Mouse (Mus musculus) lung, postnatal 4 days (tissue): ENCODE results near the gene Evi5.

ENCODE experiments used
- DNase-seq, 2 experiments: peaks; one replicate each; pipeline ENCODE4 v3.0.0; 2021

Gene Evi5

DNA sequence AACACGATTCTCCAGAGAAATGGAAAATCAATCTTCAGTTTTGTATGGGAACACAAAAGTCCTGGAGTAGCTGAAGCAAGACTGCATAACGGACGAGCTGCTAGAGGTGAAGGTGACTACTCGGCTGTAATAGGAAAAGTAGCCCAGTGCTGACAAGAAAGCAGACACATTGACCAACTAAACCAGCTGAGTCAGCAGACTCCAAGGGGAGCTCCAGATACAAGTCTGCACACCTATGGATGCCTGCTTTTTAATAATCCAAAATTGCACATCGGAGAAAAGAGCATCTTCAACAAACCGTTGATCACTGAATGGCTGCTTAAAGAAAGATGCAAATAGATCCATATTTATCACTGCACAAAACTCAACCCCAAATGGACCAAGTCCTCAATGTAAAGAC, 76.6 kb downstream of the Evi5 start:
- no peak for DNase-seq

- DNase-seq, result no peak
Measured at GRCm38 (mm10) chr5:107793927-107794326, 81.0 kb downstream of the Evi5 start.

DNA sequence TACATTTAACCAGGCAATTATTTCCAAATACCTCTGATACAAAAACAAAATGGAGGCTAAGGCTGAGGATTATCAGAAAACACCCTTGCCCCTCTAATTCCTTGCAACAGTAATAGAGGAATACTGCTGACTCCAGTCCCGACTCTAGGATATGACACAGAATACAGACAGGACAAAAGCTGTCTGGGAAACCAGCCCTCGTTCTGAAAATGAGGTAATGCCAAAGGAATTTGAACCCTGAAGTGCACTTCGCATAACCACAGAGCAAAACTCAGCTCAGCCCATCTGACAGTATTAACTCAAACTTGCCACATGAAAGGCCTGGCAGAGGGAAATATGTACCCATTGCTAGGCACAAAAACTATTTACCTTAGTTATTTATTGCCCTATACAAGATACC, 81.6 kb downstream of the Evi5 start:
- peak in 1 of 2 experiments; percentile 28 for DNase-seq

DNA sequence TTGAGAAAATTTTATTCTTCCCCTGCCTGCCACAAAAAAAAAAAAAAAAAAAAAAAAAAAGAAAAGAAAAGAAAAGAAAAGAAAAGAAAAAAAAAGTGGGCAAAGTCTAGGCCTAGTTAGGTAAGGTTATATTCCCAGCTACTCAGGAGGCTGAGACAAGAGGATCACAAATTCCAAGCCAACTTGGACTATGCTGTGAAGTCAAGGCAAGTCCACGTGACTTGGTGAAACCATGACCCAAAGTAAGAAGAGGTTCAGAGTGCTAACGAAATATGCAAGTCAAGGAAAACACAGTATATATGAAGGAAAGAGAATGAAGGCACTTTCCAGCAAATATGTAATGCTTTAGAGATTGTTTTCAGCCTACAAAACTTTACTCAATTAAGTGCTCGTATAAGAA, 82.4 kb downstream of the Evi5 start:
- DNase-seq, result no peak

GRCm38 (mm10) chr5:107791966-107792365, 82.9 kb downstream of the Evi5 start:
- no peak for DNase-seq

- DNase-seq, result peak; percentile 23 to 35
Measured at GRCm38 (mm10) chr5:107789492-107789891, 85.4 kb downstream of the Evi5 start.

GRCm38 (mm10) chr5:107787682-107788443, 87.0 kb downstream of the Evi5 start:
- DNase-seq, result no peak

- no peak for DNase-seq
Measured at GRCm38 (mm10) chr5:107782360-107782759, 92.5 kb downstream of the Evi5 start.

DNA sequence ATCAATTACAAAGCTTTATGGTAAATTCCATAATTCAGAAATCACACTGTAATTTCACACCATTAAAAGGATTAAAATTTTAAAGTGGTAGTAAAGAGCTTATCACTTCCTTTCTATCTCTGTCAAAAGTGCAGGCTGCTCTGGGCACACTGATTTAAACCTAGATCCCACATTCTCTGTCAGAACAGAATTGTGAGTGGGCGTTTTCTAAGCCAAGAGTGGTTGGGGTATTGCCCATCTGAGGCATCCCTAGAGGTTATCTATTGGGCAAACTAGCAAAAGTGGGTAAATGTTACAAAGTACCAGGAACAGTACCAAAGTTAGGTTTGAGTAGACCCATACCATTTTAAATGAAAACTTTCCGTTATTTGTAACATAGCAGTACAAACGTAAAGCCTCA, 96.1 kb downstream of the Evi5 start:
- DNase-seq, result no peak

GRCm38 (mm10) chr5:107777545-107777830, 97.4 kb downstream of the Evi5 start:
- DNase-seq, result no peak

- no peak for DNase-seq
Measured at GRCm38 (mm10) chr5:107776777-107777544, 97.9 kb downstream of the Evi5 start.

DNA sequence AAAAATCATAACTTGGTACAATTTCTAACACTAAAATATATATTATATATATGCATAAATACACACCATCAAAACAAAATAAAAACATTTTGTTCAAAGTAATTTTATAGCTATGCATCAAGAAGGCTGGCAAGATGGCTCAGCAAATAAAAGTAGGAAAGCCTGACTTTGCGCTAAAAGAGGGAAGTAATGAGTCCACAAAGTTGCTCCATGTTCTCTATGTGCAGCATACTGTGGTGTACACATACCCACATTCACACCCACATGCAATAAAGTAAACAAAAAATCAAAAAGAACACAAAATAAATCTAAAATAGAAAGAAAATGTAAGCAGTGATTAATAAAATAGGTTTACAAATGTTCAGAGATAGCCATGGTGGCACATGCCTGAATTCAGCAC, 99.0 kb downstream of the Evi5 start:
- no peak for DNase-seq

GRCm38 (mm10) chr5:107772049-107772448, 102.9 kb downstream of the Evi5 start:
- DNase-seq, result no peak

GRCm38 (mm10) chr5:107768224-107768623, 106.7 kb downstream of the Evi5 start:
- no peak for DNase-seq

DNA sequence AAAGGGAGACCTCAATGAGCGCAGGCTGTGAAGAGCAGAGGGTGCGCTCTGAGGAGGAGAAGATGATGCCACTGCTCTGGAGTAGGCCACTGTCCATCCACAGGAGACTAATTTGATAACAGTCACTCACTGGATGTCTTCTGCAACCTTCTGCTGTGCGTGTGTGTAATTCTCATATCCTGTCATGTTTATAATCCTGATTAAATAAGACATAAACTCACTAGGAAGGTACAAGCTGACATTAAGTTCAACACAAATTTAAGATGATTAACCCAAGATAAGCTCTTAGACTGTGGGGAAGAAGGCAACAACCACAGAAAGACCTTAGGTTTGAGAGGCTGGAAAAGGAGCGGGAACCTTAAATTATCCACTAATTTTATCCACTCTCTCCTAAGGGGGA, 109.0 kb downstream of the Evi5 start:
- DNase-seq, result no peak

DNA sequence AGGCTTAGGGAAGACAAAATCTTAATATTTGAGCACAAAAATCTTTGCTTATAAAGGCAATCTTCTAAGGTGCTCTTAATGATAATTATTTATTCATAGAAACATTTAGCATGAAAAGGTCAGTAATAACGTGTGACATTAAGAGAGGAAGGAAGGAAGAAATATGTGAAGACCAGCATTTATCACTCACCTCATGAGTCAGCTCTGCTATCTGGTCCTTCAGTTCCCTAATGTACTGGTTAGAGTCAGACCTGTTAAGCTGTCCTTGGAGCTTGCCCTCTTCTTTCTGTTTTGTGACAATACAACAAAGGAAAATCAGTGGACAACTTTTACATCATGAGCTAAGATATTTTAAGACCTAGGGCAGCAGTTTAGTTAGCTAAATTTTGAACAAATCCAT, 110.4 kb downstream of the Evi5 start:
- DNase-seq, result no peak

- DNase-seq, result no peak
Measured at GRCm38 (mm10) chr5:107763674-107764073, 111.2 kb downstream of the Evi5 start.

DNA sequence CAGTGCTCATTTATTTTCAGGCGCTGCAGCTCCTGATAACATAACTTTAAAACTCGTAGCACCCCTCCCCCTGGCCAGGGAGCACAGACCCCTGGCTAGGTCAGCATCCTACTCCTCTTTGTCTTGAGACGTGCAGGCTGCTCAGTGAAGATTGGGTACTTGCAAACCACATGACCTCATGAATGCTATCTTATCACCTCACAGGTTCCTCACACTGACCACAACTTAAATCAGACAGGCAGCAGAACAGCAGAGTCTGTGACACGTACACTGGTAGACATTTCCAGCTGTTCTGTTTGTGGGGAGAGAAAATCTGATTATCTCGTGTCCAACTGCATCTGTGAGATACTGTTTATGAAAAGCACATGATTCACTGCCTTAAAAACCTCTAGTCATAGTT, 115.8 kb downstream of the Evi5 start:
- DNase-seq, result no peak

GRCm38 (mm10) chr5:107756072-107756471, 118.8 kb downstream of the Evi5 start:
- DNase-seq, result no peak

- no peak for DNase-seq
Measured at GRCm38 (mm10) chr5:107754740-107755139, 120.2 kb downstream of the Evi5 start.

DNA sequence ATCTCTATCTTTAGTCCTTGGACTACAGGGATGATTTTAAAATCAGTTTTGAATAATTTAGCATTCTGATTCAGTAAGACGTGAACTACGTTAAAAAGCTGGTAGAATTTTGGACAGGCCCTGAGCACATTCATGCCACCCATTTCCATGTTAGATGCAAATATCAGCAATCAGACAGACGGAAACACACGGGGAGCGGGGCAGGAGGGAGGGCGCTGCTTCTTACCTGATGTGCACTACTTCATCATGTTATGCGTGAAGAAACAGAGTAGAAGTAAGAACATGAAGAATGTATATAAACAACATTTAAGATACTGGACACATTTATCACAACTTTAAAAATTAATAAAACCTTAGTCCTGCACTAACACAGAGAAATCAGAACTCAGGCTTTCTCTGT, 121.3 kb downstream of the Evi5 start:
- no peak for DNase-seq

DNA sequence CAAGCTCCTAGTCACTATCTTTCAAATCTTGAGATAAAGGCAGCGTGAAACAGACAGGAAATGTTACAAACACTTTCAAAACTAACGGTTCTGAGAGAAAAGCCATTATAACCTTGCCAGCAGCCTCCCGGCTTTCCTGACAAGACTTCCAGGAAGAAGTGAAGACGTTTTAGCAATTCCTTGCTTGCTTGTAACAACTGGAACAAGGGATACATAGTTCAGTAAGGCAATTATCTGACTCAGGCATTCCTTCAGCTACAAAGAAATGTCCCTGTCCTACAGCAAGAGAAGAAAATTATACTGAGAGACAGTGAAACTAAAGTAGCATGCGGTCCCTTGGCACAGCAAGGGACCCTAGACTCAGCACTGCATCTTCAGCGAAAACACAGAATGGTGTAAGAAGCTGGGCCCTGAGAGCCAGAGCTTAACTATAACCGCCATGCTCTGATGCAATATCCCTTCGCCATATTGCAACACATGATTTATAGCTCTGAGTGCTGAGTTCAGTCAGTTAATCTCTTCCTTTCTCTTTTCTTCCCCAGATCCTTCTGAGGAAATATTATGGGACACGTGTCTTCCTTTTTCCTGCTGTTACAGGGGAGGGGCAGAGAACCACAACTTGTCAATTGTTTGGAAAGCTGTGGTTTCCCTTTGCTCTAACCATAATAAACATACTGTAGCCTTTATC, 125.5 kb downstream of the Evi5 start:
- peak in 1 of 2 experiments; percentile 46 for DNase-seq

DNA sequence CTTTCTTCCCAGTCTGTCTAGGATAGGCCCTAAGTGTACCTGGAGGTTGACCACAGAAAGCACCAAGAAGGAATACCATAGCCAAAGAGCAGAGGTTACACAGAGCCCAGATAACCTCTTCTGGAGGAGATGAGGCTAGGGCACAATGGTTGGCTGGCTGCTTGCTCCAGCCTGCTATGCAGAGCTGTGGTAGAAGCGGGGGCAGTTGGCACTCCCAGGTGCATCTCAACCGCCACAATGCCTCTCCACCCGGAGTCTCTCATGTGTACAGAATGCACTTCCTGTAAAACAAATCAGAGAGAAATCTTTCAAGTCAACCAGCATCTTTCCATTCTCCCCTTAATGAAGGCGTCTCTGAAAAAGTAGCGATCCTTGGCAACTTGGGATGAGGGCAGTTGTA, 135.9 kb downstream of the Evi5 start:
- no peak for DNase-seq

GRCm38 (mm10) chr5:107738296-107738695, 136.6 kb downstream of the Evi5 start:
- DNase-seq, result no peak
